Mouse (Mus musculus): ENCODE measurements around the gene Fam192a.

DNA sequence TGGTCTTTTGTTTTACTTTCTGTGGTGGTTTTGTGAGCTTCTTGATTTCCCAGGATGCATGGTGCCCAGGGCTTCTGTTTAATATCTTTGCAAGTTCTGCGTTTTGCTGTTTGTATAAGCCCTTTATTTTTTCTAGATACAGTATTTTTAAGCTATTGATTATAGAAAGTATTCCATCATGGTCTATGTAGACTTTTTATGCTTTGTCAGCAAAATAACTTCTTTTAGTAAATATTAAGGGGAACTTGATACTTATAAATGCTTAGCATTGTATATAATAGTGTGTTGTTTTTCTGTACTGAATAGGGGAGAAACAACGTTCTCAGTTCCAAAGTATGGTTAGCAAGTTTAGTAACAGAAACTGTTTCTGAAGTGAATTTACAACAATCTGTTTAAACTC lies 2.2 kb upstream of the Fam192a start:
- no peak for TF ChIP-seq POLR2A (IDR thresholded peaks at IDR 0.05; ENCODE audit: borderline replicate concordance, extremely low read depth, low read depth, low read length)
- TF ChIP-seq CTCF (IDR thresholded peaks at IDR 0.05; ENCODE audit: insufficient read depth, low read length) = no peak
